Mouse (Mus musculus) gastrocnemius, postnatal 14 days (tissue): ENCODE measurements around the gene Cd24a. TPM values are rescaled to one million over a fixed set of nuclear protein-coding genes. Genes with fewer than 3 reads are reported as not detected.

Experiments
- DNase-seq: peaks from one replicate; pipeline ENCODE4 v3.0.0; 2021; ENCODE audit warnings: mixed read lengths
- intact Hi-C: fragments of 180-260 bp; cut with DNase I; formaldehyde crosslinking; loops from one replicate; pipeline ENCODE4 v1.15.1; 2025; ENCODE audit warnings: low total_unique reads
- total RNA-seq, 2 experiments: library from RNA; stranded (reverse); gene quantifications; 2 replicates each; pipeline ENCODE4 v1.2.3; 2021

Gene Cd24a
- total RNA-seq, 2 experiments from 2014 or later, result 27.6 to 41.4 TPM

GRCm38 (mm10) chr10:43579381-43580261 lies 1.5 kb downstream of the Cd24a start:
- DNase-seq, result peak; percentile 55
- intact Hi-C loops, result loop anchor here (10.0 kb wide), 2 partner anchors 105 to 495 kb away; no protein-coding TSS in a partner anchor

- no peak for DNase-seq
- intact Hi-C loops, result loop anchor here (10.0 kb wide), 1 partner anchor 104 kb away; no protein-coding TSS in a partner anchor
These were observed 2.6 kb downstream of the Cd24a start for GRCm38 (mm10) chr10:43580649-43581078.

DNA sequence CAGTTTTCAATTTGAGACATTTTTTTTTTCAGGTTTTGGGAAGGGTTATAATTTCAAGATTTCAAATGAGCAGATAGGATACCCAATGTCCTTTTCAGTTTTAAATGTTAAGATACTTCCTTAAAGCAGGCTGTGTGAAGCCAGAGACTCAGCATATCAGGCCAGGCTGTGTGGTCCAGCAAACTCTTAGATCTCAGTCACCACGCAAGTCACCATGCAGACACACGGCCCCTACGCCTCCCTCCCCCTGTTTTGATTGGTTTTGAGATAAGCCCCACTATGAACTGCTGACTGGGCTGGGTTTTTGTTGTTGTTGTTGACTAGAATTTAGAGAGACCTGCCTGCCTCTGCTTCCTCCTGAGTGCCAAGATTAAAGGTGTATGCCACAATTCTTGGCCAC lies 3.2 kb downstream of the Cd24a start:
- DNase-seq, result no peak
- intact Hi-C loops, result loop anchor here (10.0 kb wide), 1 partner anchor 104 kb away; no protein-coding TSS in a partner anchor

GRCm38 (mm10) chr10:43584538-43584937 lies 6.5 kb downstream of the Cd24a start:
- DNase-seq, result no peak
- intact Hi-C loops, result loop anchor here (10.0 kb wide), 1 partner anchor 100 kb away; no protein-coding TSS in a partner anchor

DNA sequence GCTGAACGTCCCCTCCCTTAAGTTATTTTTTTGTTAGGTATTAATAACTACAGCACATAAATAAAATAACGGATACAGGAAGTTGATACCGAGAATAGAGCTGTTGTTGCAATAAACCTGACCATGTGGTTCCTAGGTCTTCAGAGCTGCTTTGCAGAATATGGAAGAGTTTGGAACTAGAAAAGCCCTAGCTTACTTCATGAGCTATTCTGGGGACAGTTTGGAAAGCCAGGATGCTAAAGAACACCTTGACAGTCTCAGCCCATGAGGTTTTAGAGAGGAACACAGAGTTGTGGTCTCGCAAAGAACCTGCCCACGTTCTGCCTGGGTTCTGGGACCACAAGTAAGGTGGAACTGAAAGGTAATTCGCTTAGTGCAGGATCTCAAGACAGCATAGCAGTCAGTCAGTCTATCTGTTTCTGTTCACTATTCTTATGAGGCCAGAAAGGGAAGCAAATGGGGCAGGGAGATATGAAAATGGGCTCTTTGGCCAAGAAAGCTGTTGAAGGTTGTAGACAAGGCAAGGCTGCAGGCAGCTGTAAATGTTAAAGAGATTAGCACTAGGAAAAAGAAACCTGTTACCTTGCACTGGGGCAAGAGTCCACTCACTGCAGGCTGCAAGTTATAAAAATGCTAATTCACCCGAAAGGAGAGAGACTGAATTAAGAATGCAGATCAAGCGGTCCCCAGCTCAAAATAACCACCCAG lies 10.5 kb downstream of the Cd24a start:
- DNase-seq, result no peak
- intact Hi-C loops, result loop anchor here (10.0 kb wide), 1 partner anchor 96 kb away; no protein-coding TSS in a partner anchor

- DNase-seq, result no peak
- intact Hi-C loops, result no loop called here
These were observed 13.4 kb downstream of the Cd24a start for GRCm38 (mm10) chr10:43591477-43591876.

DNA sequence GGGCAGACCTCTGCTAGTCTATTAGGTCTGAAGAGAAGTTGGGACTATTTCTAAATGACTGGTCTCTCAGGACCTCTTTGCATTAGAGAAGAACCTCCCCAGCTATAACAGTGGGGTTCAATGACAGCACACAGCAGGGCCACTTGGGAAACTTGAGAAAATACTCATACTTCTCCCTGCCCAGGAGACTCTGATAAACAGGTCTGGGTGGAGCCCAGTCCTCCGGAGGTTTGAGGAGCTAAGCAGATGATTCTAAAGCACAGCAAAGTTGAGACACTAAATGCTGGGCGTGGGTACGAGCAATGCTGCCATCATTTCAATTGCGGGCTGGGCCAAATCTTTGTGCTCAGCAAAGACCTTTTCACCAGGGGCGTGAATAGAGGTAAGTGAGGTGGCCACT lies 15.1 kb downstream of the Cd24a start:
- DNase-seq, result no peak
- intact Hi-C loops, result no loop called here

- intact Hi-C loops, result no loop called here
- no peak for DNase-seq
These were observed 16.1 kb downstream of the Cd24a start for GRCm38 (mm10) chr10:43594187-43594586.

GRCm38 (mm10) chr10:43594894-43595293 lies 16.8 kb downstream of the Cd24a start:
- intact Hi-C loops, result no loop called here
- DNase-seq, result no peak

DNA sequence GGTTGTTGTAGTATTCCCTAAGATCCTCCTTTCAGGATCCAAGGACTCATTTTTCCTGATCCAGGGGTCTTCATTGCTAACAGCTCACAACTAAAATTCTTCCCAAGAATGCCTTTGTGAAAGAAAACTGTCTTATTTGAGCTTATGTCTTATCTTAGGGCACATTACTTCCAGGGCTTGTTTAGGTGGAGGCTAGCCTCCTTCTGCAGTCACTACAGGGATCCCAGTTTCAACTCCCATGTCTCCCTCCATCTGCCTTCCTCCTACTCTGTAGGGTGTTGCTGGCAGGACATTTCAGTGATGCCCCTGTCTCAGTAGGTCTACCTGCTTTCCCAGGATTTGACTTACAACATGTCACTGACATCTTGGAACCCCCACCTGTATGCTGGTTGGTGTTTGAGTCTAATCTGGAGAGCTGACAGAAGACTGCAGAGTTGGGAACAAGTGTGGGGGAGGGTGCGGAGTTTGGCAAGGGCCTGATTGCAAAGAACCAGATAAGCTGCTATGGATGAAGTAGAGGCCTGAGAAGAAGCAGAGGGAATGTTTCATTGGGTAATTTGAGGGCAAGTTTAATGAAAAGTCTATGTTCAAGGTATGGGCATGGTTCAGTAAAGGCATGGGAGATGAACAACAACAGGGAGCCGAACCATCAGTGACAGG lies 20.1 kb downstream of the Cd24a start:
- intact Hi-C loops, result no loop called here
- DNase-seq, result no peak

DNA sequence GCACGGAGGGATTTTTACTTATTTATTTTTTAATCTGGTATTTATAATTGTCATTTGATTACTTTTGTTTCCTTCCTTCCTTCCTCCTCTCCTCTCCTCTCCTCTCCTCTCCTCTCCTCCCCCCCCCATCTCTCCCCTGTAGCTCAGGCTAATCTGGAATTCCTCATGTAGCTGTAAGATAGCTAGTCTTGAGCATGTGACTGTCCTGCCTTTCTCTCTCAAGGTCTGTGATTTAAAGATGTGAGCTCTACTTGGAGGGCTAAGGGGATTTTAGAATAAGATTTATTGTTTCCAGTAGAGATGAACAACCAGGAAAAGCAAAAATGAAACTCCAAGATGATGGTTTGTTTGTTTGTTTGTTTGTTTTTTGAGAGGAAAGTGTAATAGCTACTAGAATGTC lies 23.0 kb downstream of the Cd24a start:
- no peak for DNase-seq
- intact Hi-C loops, result no loop called here

GRCm38 (mm10) chr10:43601511-43602396 lies 23.7 kb downstream of the Cd24a start:
- no peak for DNase-seq
- intact Hi-C loops, result no loop called here

- no peak for DNase-seq
- intact Hi-C loops, result no loop called here
These were observed 26.0 kb downstream of the Cd24a start for GRCm38 (mm10) chr10:43603975-43604686.

GRCm38 (mm10) chr10:43604687-43605250 lies 26.7 kb downstream of the Cd24a start:
- intact Hi-C loops, result no loop called here
- DNase-seq, result no peak

GRCm38 (mm10) chr10:43605901-43606300 lies 27.8 kb downstream of the Cd24a start:
- no peak for DNase-seq
- intact Hi-C loops, result no loop called here

GRCm38 (mm10) chr10:43609507-43609906 lies 31.4 kb downstream of the Cd24a start:
- no peak for DNase-seq
- intact Hi-C loops, result no loop called here

GRCm38 (mm10) chr10:43609958-43610357 lies 31.9 kb downstream of the Cd24a start:
- intact Hi-C loops, result no loop called here
- DNase-seq, result no peak

DNA sequence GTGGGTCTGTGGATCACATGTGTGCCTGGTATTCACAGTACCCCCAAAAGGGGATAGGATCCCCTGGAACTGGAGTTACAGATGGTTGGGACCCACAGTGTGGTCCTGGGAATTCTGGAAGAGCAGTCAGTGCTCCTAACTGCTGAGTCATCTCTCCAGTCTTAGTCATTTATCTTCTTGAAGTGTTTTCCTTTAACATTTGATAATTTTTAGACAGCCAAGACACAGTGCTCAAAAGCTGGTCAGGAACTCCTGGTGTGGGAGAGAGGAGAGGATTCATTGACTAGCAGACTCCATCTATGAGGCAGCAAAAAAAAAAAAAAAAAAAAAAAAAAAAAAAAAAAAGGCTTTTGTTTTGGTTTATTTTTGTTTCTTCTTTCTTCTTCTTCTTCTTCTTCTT lies 33.0 kb downstream of the Cd24a start:
- no peak for DNase-seq
- intact Hi-C loops, result no loop called here
